Mouse (Mus musculus): Measurements from ENCODE around the gene Arid1b. TPM values are rescaled to one million over a fixed set of nuclear protein-coding genes. Genes with fewer than 3 reads are reported as not detected.

Gene Arid1b
- polyA plus RNA-seq, 1 experiment from 2014 or later = 22.6 TPM

- no peak overlapping the region for H3K9ac ChIP-seq (replicated peaks; ENCODE audit: low read depth, low read length)
- no peak overlapping the region for H3K4me3 ChIP-seq (ENCODE audit: low read depth, low read length)
- H3K27ac ChIP-seq (ENCODE audit: low read length) = no peak overlapping the region; the same call in 1 of the 2 replicates
- H3K9me3 ChIP-seq (ENCODE audit: control insufficient read depth, low read depth, low read length) = no peaks in the 10 kb centered on the region
- H3K36me3 ChIP-seq (ENCODE audit: control insufficient read depth, insufficient read depth, low read length) = no peaks in the 10 kb centered on the region
- no peak for ATAC-seq (ENCODE audit: insufficient number of reproducible peaks, insufficient read depth, low FRiP score, low read depth)
- WGBS = 65% methylated on average over 2 of the region's 2 CpGs
- H3K4me1 ChIP-seq (ENCODE audit: control insufficient read depth, insufficient read depth, low read length) = peaks cover 17% of the 10 kb centered on the region; the same call in 1 of the 2 replicates
- no peaks in the 10 kb centered on the region for H3K27me3 ChIP-seq (ENCODE audit: control insufficient read depth, insufficient read depth, low read length)
- no peak overlapping the region for H3K4me2 ChIP-seq (replicated peaks; ENCODE audit: low read depth, low read length)
These were observed 159.3 kb downstream of the Arid1b start for GRCm38 (mm10) chr17:5153461-5153860.

- no peak overlapping the region for H3K4me3 ChIP-seq (ENCODE audit: low read depth, low read length)
- H3K9me3 ChIP-seq (ENCODE audit: control insufficient read depth, low read depth, low read length) = no peaks in the 10 kb centered on the region
- H3K27me3 ChIP-seq (ENCODE audit: control insufficient read depth, insufficient read depth, low read length) = no peaks in the 10 kb centered on the region
- no peak overlapping the region; the same call in 1 of the 2 replicates for H3K27ac ChIP-seq (ENCODE audit: low read length)
- WGBS = 63% methylated on average over 6 of the region's 6 CpGs
- no peaks in the 10 kb centered on the region for H3K36me3 ChIP-seq (ENCODE audit: control insufficient read depth, insufficient read depth, low read length)
- ATAC-seq (ENCODE audit: insufficient number of reproducible peaks, insufficient read depth, low FRiP score, low read depth) = no peak
- peaks cover 17% of the 10 kb centered on the region; the same call in 1 of the 2 replicates for H3K4me1 ChIP-seq (ENCODE audit: control insufficient read depth, insufficient read depth, low read length)
- no peak overlapping the region for H3K9ac ChIP-seq (replicated peaks; ENCODE audit: low read depth, low read length)
- no peak overlapping the region for H3K4me2 ChIP-seq (replicated peaks; ENCODE audit: low read depth, low read length)
These were observed 160.2 kb downstream of the Arid1b start for GRCm38 (mm10) chr17:5154322-5154721.

- Histone ChIP-seq H3K4me1 (ENCODE audit: control insufficient read depth, insufficient read depth, low read length) (peaks cover 4% of the 10 kb centered on the region; the same call in 1 of the 2 replicates), H3K27ac (ENCODE audit: low read length) (no peak overlapping the region), H3K9me3 (ENCODE audit: control insufficient read depth, low read depth, low read length) (no peaks in the 10 kb centered on the region), H3K9ac (replicated peaks; ENCODE audit: low read depth, low read length) (no peak overlapping the region), H3K36me3 (ENCODE audit: control insufficient read depth, insufficient read depth, low read length) (no peaks in the 10 kb centered on the region), H3K4me2 (replicated peaks; ENCODE audit: low read depth, low read length) (no peak overlapping the region), H3K27me3 (ENCODE audit: control insufficient read depth, insufficient read depth, low read length) (no peaks in the 10 kb centered on the region), H3K4me3 (ENCODE audit: low read depth, low read length) (no peak overlapping the region)
- WGBS = 78% methylated on average over 7 of the region's 7 CpGs
- ATAC-seq (ENCODE audit: insufficient number of reproducible peaks, insufficient read depth, low FRiP score, low read depth) = no peak
These were observed 163.5 kb downstream of the Arid1b start for GRCm38 (mm10) chr17:5157609-5158008.

GRCm38 (mm10) chr17:5162525-5162924 is 168.4 kb downstream of the Arid1b start:
- H3K4me3 ChIP-seq (ENCODE audit: low read depth, low read length) = no peak overlapping the region
- 45% methylated on average over 2 of the region's 2 CpGs for WGBS
- no peak for ATAC-seq (ENCODE audit: insufficient number of reproducible peaks, insufficient read depth, low FRiP score, low read depth)
- no peak overlapping the region; the same call in 1 of the 2 replicates for H3K27ac ChIP-seq (ENCODE audit: low read length)
- H3K9me3 ChIP-seq (ENCODE audit: control insufficient read depth, low read depth, low read length) = no peaks in the 10 kb centered on the region
- H3K4me2 ChIP-seq (replicated peaks; ENCODE audit: low read depth, low read length) = no peak overlapping the region
- H3K4me1 ChIP-seq (ENCODE audit: control insufficient read depth, insufficient read depth, low read length) = peaks cover 8% of the 10 kb centered on the region
- no peaks in the 10 kb centered on the region for H3K36me3 ChIP-seq (ENCODE audit: control insufficient read depth, insufficient read depth, low read length)
- H3K27me3 ChIP-seq (ENCODE audit: control insufficient read depth, insufficient read depth, low read length) = no peaks in the 10 kb centered on the region
- H3K9ac ChIP-seq (replicated peaks; ENCODE audit: low read depth, low read length) = no peak overlapping the region

GRCm38 (mm10) chr17:5163251-5163826 is 169.2 kb downstream of the Arid1b start:
- Histone ChIP-seq H3K27me3 (ENCODE audit: control insufficient read depth, insufficient read depth, low read length) (no peaks in the 10 kb centered on the region), H3K4me3 (ENCODE audit: low read depth, low read length) (no peak overlapping the region), H3K4me2 (replicated peaks; ENCODE audit: low read depth, low read length) (no peak overlapping the region), H3K9ac (replicated peaks; ENCODE audit: low read depth, low read length) (no peak overlapping the region), H3K9me3 (ENCODE audit: control insufficient read depth, low read depth, low read length) (no peaks in the 10 kb centered on the region), H3K4me1 (ENCODE audit: control insufficient read depth, insufficient read depth, low read length) (peaks cover 8% of the 10 kb centered on the region), H3K36me3 (ENCODE audit: control insufficient read depth, insufficient read depth, low read length) (no peaks in the 10 kb centered on the region), H3K27ac (ENCODE audit: low read length) (no peak overlapping the region; the same call in 1 of the 2 replicates)
- ATAC-seq (ENCODE audit: insufficient number of reproducible peaks, insufficient read depth, low FRiP score, low read depth) = no peak
- WGBS = 79% methylated on average over 7 of the region's 7 CpGs

GRCm38 (mm10) chr17:5164794-5165193 is 170.7 kb downstream of the Arid1b start:
- WGBS = 84% methylated on average over 4 of the region's 4 CpGs
- no peaks in the 10 kb centered on the region for H3K9me3 ChIP-seq (ENCODE audit: control insufficient read depth, low read depth, low read length)
- no peak for ATAC-seq (ENCODE audit: insufficient number of reproducible peaks, insufficient read depth, low FRiP score, low read depth)
- H3K27ac ChIP-seq (ENCODE audit: low read length) = no peak overlapping the region
- peaks cover 10% of the 10 kb centered on the region for H3K4me1 ChIP-seq (ENCODE audit: control insufficient read depth, insufficient read depth, low read length)
- H3K4me2 ChIP-seq (replicated peaks; ENCODE audit: low read depth, low read length) = no peak overlapping the region
- H3K27me3 ChIP-seq (ENCODE audit: control insufficient read depth, insufficient read depth, low read length) = no peaks in the 10 kb centered on the region
- no peak overlapping the region for H3K4me3 ChIP-seq (ENCODE audit: low read depth, low read length)
- no peaks in the 10 kb centered on the region for H3K36me3 ChIP-seq (ENCODE audit: control insufficient read depth, insufficient read depth, low read length)
- H3K9ac ChIP-seq (replicated peaks; ENCODE audit: low read depth, low read length) = no peak overlapping the region

GRCm38 (mm10) chr17:5165201-5165825 is 171.2 kb downstream of the Arid1b start:
- no peak overlapping the region for H3K9ac ChIP-seq (replicated peaks; ENCODE audit: low read depth, low read length)
- no peaks in the 10 kb centered on the region for H3K27me3 ChIP-seq (ENCODE audit: control insufficient read depth, insufficient read depth, low read length)
- no peak overlapping the region for H3K27ac ChIP-seq (ENCODE audit: low read length)
- ATAC-seq (ENCODE audit: insufficient number of reproducible peaks, insufficient read depth, low FRiP score, low read depth) = no peak
- no peak overlapping the region for H3K4me3 ChIP-seq (ENCODE audit: low read depth, low read length)
- no peaks in the 10 kb centered on the region for H3K36me3 ChIP-seq (ENCODE audit: control insufficient read depth, insufficient read depth, low read length)
- 77% methylated on average over 15 of the region's 15 CpGs for WGBS
- no peaks in the 10 kb centered on the region for H3K9me3 ChIP-seq (ENCODE audit: control insufficient read depth, low read depth, low read length)
- H3K4me1 ChIP-seq (ENCODE audit: control insufficient read depth, insufficient read depth, low read length) = peaks cover 10% of the 10 kb centered on the region
- H3K4me2 ChIP-seq (replicated peaks; ENCODE audit: low read depth, low read length) = no peak overlapping the region

GRCm38 (mm10) chr17:5166175-5166574 is 172.0 kb downstream of the Arid1b start:
- Histone ChIP-seq H3K4me1 (ENCODE audit: control insufficient read depth, insufficient read depth, low read length) (peaks cover 10% of the 10 kb centered on the region), H3K9me3 (ENCODE audit: control insufficient read depth, low read depth, low read length) (no peaks in the 10 kb centered on the region), H3K4me3 (ENCODE audit: low read depth, low read length) (no peak overlapping the region), H3K4me2 (replicated peaks; ENCODE audit: low read depth, low read length) (no peak overlapping the region), H3K36me3 (ENCODE audit: control insufficient read depth, insufficient read depth, low read length) (no peaks in the 10 kb centered on the region), H3K27me3 (ENCODE audit: control insufficient read depth, insufficient read depth, low read length) (no peaks in the 10 kb centered on the region), H3K27ac (ENCODE audit: low read length) (no peak overlapping the region), H3K9ac (replicated peaks; ENCODE audit: low read depth, low read length) (no peak overlapping the region)
- no peak for ATAC-seq (ENCODE audit: insufficient number of reproducible peaks, insufficient read depth, low FRiP score, low read depth)
- WGBS = 85% methylated on average over 4 of the region's 4 CpGs

Measured in stomach, embryonic 14.5 days (tissue).